ENCODE assay signal across 49 mouse cellular contexts in genomic region chr11:46397900-46398299, GRCm38 (mm10). TPM values are rescaled to one million over a fixed set of nuclear protein-coding genes. Genes with fewer than 3 reads are reported as not detected.
"Had no signal": no experiment of that assay in that cellular context is flagged by ENCODE, and none has a peak within 500 bp of the region (broad histone marks: within the 10 kb centered on the region; RNA-seq: fewer than 3 reads in every experiment).

No protein-coding gene starts in this region.

- H3K4me2 ChIP-seq: heart, embryonic 12.5 days; heart, embryonic 13.5 days; heart, embryonic 15.5 days; hindbrain, embryonic 12.5 days; hindbrain, embryonic 13.5 days; hindbrain, embryonic 14.5 days; hindbrain, embryonic 15.5 days; intestine, embryonic 15.5 days; kidney, embryonic 15.5 days had no signal

- H3K27ac ChIP-seq: heart, embryonic 13.5 days; heart, embryonic 15.5 days; hindbrain, embryonic 10.5 days; hindbrain, embryonic 12.5 days; hindbrain, embryonic 13.5 days; hindbrain, embryonic 14.5 days; hindbrain, embryonic 15.5 days; hindbrain, postnatal 0 days; intestine, embryonic 15.5 days; kidney, embryonic 15.5 days; kidney, postnatal 0 days; layer of hippocampus, adult 2 months; left cerebral cortex, adult 2 months had no signal

- H3K27me3 ChIP-seq: heart, embryonic 12.5 days; heart, embryonic 13.5 days; heart, embryonic 15.5 days; hindbrain, embryonic 12.5 days; hindbrain, embryonic 13.5 days; hindbrain, embryonic 15.5 days; intestine, embryonic 15.5 days; kidney, embryonic 15.5 days had no signal

- H3K4me1 ChIP-seq: heart, embryonic 15.5 days; hindbrain, embryonic 12.5 days; hindbrain, embryonic 15.5 days; intestine, embryonic 15.5 days had no signal

- H3K4me3 ChIP-seq: heart, embryonic 12.5 days; heart, embryonic 13.5 days; heart, embryonic 15.5 days; hindbrain, embryonic 10.5 days; hindbrain, embryonic 12.5 days; hindbrain, embryonic 13.5 days; hindbrain, embryonic 15.5 days; intestine, embryonic 15.5 days; kidney, embryonic 15.5 days; layer of hippocampus, adult 2 months; left cerebral cortex, adult 2 months had no signal

- H3K36me3 ChIP-seq: heart, embryonic 12.5 days; heart, embryonic 13.5 days; heart, embryonic 15.5 days; hindbrain, embryonic 10.5 days; hindbrain, embryonic 12.5 days; hindbrain, embryonic 13.5 days; hindbrain, embryonic 15.5 days; intestine, embryonic 15.5 days; kidney, embryonic 15.5 days had no signal

- ATAC-seq: hindbrain, embryonic 16.5 days; hindbrain, postnatal 0 days; inflammation-experienced regulatory T-cells, adult 6 months; intestine, embryonic 15.5 days; intestine, embryonic 16.5 days; intestine, postnatal 0 days had no signal

- DNase-seq: heart, postnatal 10 days; heart, postnatal 14 days; heart, postnatal 36 days; heart, postnatal 4 days; kidney, adult 11 months; kidney, adult 18-20 months; kidney, adult 2 months; kidney, adult 8-10 months; kidney, adult 9 months; kidney, postnatal 10 days; kidney, postnatal 14 days; kidney, postnatal 25 days; kidney, postnatal 36 days; kidney, postnatal 4 days; layer of hippocampus, adult 9-11 months; layer of hippocampus, postnatal 36 days had no signal

- H3K9ac ChIP-seq: heart, embryonic 12.5 days; heart, embryonic 13.5 days; heart, embryonic 15.5 days; hindbrain, embryonic 12.5 days; hindbrain, embryonic 13.5 days; hindbrain, embryonic 14.5 days; hindbrain, embryonic 15.5 days; intestine, embryonic 15.5 days; kidney, embryonic 15.5 days had no signal

- H3K9me3 ChIP-seq: heart, embryonic 12.5 days; heart, embryonic 13.5 days; heart, embryonic 15.5 days; hindbrain, embryonic 10.5 days; hindbrain, embryonic 12.5 days; hindbrain, embryonic 13.5 days; hindbrain, embryonic 15.5 days; intestine, embryonic 15.5 days; kidney, embryonic 15.5 days had no signal

RNA-seq across cellular contexts. Expression of gene Fam71b, which starts 1.5 kb away (rescaled TPM):
- total RNA-seq: heart, postnatal 10 days; heart, postnatal 14 days; heart, postnatal 25 days; heart, postnatal 36 days; heart, postnatal 4 days; hematopoietic stem cell, adult 5-6 weeks; hindbrain, postnatal 0 days; layer of hippocampus, adult 18-20 months; layer of hippocampus, adult 2 months; layer of hippocampus, adult 8-10 months; layer of hippocampus, postnatal 10 days; layer of hippocampus, postnatal 14 days; layer of hippocampus, postnatal 25 days; layer of hippocampus, postnatal 36 days; left cerebral cortex, adult 18-20 months; left cerebral cortex, adult 2 months; left cerebral cortex, adult 8-10 months had no signal
- polyA plus RNA-seq: heart, embryonic 12.5 days; heart, embryonic 13.5 days; heart, embryonic 14.5 days; heart, embryonic 15.5 days; heart, postnatal 0 days; hindbrain, embryonic 10.5 days; hindbrain, embryonic 11.5 days; hindbrain, embryonic 12.5 days; hindbrain, embryonic 13.5 days; hindbrain, embryonic 14.5 days; hindbrain, embryonic 15.5 days; hindbrain, embryonic 16.5 days; hindbrain, postnatal 0 days; intestine, embryonic 14.5 days; intestine, embryonic 15.5 days; intestine, embryonic 16.5 days; intestine, postnatal 0 days; kidney, embryonic 14.5 days; kidney, embryonic 15.5 days; kidney, embryonic 16.5 days; kidney, postnatal 0 days had no signal

RNA-seq across cellular contexts. Expression of gene Itk, which starts 8.6 kb away (rescaled TPM):
- total RNA-seq: hindbrain, postnatal 0 days had no signal
- polyA plus RNA-seq: heart, embryonic 12.5 days; heart, embryonic 13.5 days; heart, embryonic 14.5 days; heart, postnatal 0 days; hindbrain, embryonic 10.5 days; hindbrain, embryonic 11.5 days; hindbrain, embryonic 12.5 days; hindbrain, embryonic 13.5 days; hindbrain, embryonic 15.5 days; hindbrain, embryonic 16.5 days had no signal
